Mouse (Mus musculus): ENCODE measurements around the gene Snrpd3.
"Not testable (repeated sequence)": the region's sequence is repeated elsewhere in the genome, so short reads cannot be mapped to it uniquely, and the experiment has no call there.

Snrpd3 gene

GRCm38 (mm10) chr10:75560549-75560899 lies 43.2 kb downstream of the Snrpd3 start:
- H3K9me3 ChIP-seq (ENCODE audit: low read length): no peaks in the 10 kb centered on the region
- TF ChIP-seq POU5F1 (IDR thresholded peaks at IDR 0.05; ENCODE audit: borderline replicate concordance, low read length): no peak
- TF ChIP-seq NANOG (IDR thresholded peaks at IDR 0.05; ENCODE audit: borderline replicate concordance, low read length): no peak
- H3K27me3 ChIP-seq (ENCODE audit: insufficient read depth, low read length): peaks cover 88% of the 10 kb centered on the region
- no peaks in the 10 kb centered on the region for H3K36me3 ChIP-seq (ENCODE audit: insufficient read depth, low read length)
- peak overlapping the region; percentile 78 for H3K4me3 ChIP-seq (replicated peaks; ENCODE audit: low read length)
- H3K4me1 ChIP-seq (replicated peaks; ENCODE audit: low read depth, low read length): peaks cover 64% of the 10 kb centered on the region

GRCm38 (mm10) chr10:75561071-75561654 lies 43.8 kb downstream of the Snrpd3 start, which contains the start of gene Ggt1:
Ggt1 (plus strand) TSS chr10:75561604.
- no peaks in the 10 kb centered on the region for H3K9me3 ChIP-seq (ENCODE audit: low read length)
- peaks cover 70% of the 10 kb centered on the region for H3K4me1 ChIP-seq (replicated peaks; ENCODE audit: low read depth, low read length)
- no peaks in the 10 kb centered on the region for H3K36me3 ChIP-seq (ENCODE audit: insufficient read depth, low read length)
- H3K27me3 ChIP-seq (ENCODE audit: insufficient read depth, low read length): peaks cover 82% of the 10 kb centered on the region
- no peak for TF ChIP-seq NANOG (IDR thresholded peaks at IDR 0.05; ENCODE audit: borderline replicate concordance, low read length)
- no peak for TF ChIP-seq POU5F1 (IDR thresholded peaks at IDR 0.05; ENCODE audit: borderline replicate concordance, low read length)
- no peak for TF ChIP-seq CTCF (conservative IDR thresholded peaks at IDR 0.05; ENCODE audit: low read length)
- peak within 1 kb of the TSS; percentile 78 for H3K4me3 ChIP-seq (replicated peaks; ENCODE audit: low read length)

GRCm38 (mm10) chr10:75562596-75562995 lies 45.2 kb downstream of the Snrpd3 start:
- peak overlapping the region; percentile 29; the same call in 1 of the 2 replicates for H3K4me3 ChIP-seq (replicated peaks; ENCODE audit: low read length)
- no peak for TF ChIP-seq POU5F1 (IDR thresholded peaks at IDR 0.05; ENCODE audit: borderline replicate concordance, low read length)
- peaks cover 72% of the 10 kb centered on the region for H3K4me1 ChIP-seq (replicated peaks; ENCODE audit: low read depth, low read length)

GRCm38 (mm10) chr10:75564687-75565265 lies 47.4 kb downstream of the Snrpd3 start:
- no peak for TF ChIP-seq NANOG (IDR thresholded peaks at IDR 0.05; ENCODE audit: borderline replicate concordance, low read length)
- TF ChIP-seq CTCF (conservative IDR thresholded peaks at IDR 0.05; ENCODE audit: low read length): no peak
- TF ChIP-seq POU5F1 (IDR thresholded peaks at IDR 0.05; ENCODE audit: borderline replicate concordance, low read length): no peak
- Histone ChIP-seq H3K36me3 (ENCODE audit: insufficient read depth, low read length) (no peaks in the 10 kb centered on the region), H3K27me3 (ENCODE audit: insufficient read depth, low read length) (peaks cover 59% of the 10 kb centered on the region), H3K4me3 (replicated peaks; ENCODE audit: low read length) (peak overlapping the region; percentile 54; the same call in 1 of the 2 replicates), H3K4me1 (replicated peaks; ENCODE audit: low read depth, low read length) (peaks cover 76% of the 10 kb centered on the region), H3K9me3 (ENCODE audit: low read length) (no peaks in the 10 kb centered on the region)

More at GRCm38 (mm10) chr10:75562596-75562995, 45.2 kb downstream of the Snrpd3 start:
- no peaks in the 10 kb centered on the region for H3K36me3 ChIP-seq (ENCODE audit: insufficient read depth, low read length)
- H3K27me3 ChIP-seq (ENCODE audit: insufficient read depth, low read length): peaks cover 68% of the 10 kb centered on the region
- no peaks in the 10 kb centered on the region for H3K9me3 ChIP-seq (ENCODE audit: low read length)

- TF ChIP-seq POU5F1 (IDR thresholded peaks at IDR 0.05; ENCODE audit: borderline replicate concordance, low read length) (no peak), NANOG (IDR thresholded peaks at IDR 0.05; ENCODE audit: borderline replicate concordance, low read length) (no peak), CTCF (conservative IDR thresholded peaks at IDR 0.05; ENCODE audit: low read length) (no peak)
These were observed 48.1 kb downstream of the Snrpd3 start for GRCm38 (mm10) chr10:75565436-75565835.

GRCm38 (mm10) chr10:75565906-75566305 lies 48.6 kb downstream of the Snrpd3 start:
- H3K4me3 ChIP-seq (replicated peaks; ENCODE audit: low read length): peak overlapping the region; percentile 54
- peaks cover 73% of the 10 kb centered on the region for H3K4me1 ChIP-seq (replicated peaks; ENCODE audit: low read depth, low read length)
- peaks cover 49% of the 10 kb centered on the region for H3K27me3 ChIP-seq (ENCODE audit: insufficient read depth, low read length)
- H3K9me3 ChIP-seq (ENCODE audit: low read length): no peaks in the 10 kb centered on the region
- TF ChIP-seq NANOG (IDR thresholded peaks at IDR 0.05; ENCODE audit: borderline replicate concordance, low read length): no peak
- TF ChIP-seq CTCF (conservative IDR thresholded peaks at IDR 0.05; ENCODE audit: low read length): no peak
- no peak for TF ChIP-seq POU5F1 (IDR thresholded peaks at IDR 0.05; ENCODE audit: borderline replicate concordance, low read length)
- H3K36me3 ChIP-seq (ENCODE audit: insufficient read depth, low read length): no peaks in the 10 kb centered on the region

More at GRCm38 (mm10) chr10:75565436-75565835, 48.1 kb downstream of the Snrpd3 start:
- peaks cover 54% of the 10 kb centered on the region for H3K27me3 ChIP-seq (ENCODE audit: insufficient read depth, low read length)
- H3K9me3 ChIP-seq (ENCODE audit: low read length): no peaks in the 10 kb centered on the region
- peaks cover 75% of the 10 kb centered on the region for H3K4me1 ChIP-seq (replicated peaks; ENCODE audit: low read depth, low read length)
- peak overlapping the region; percentile 54 for H3K4me3 ChIP-seq (replicated peaks; ENCODE audit: low read length)
- H3K36me3 ChIP-seq (ENCODE audit: insufficient read depth, low read length): no peaks in the 10 kb centered on the region

- peaks cover 73% of the 10 kb centered on the region for H3K4me1 ChIP-seq (replicated peaks; ENCODE audit: low read depth, low read length)
- peaks cover 45% of the 10 kb centered on the region for H3K27me3 ChIP-seq (ENCODE audit: insufficient read depth, low read length)
- no peak overlapping the region for H3K4me3 ChIP-seq (replicated peaks; ENCODE audit: low read length)
- TF ChIP-seq POU5F1 (IDR thresholded peaks at IDR 0.05; ENCODE audit: borderline replicate concordance, low read length) (no peak), NANOG (IDR thresholded peaks at IDR 0.05; ENCODE audit: borderline replicate concordance, low read length) (no peak), CTCF (conservative IDR thresholded peaks at IDR 0.05; ENCODE audit: low read length) (peak; percentile 4; the same call in 1 of the 2 replicates)
- H3K36me3 ChIP-seq (ENCODE audit: insufficient read depth, low read length): no peaks in the 10 kb centered on the region
- no peaks in the 10 kb centered on the region for H3K9me3 ChIP-seq (ENCODE audit: low read length)
These were observed 49.0 kb downstream of the Snrpd3 start for GRCm38 (mm10) chr10:75566321-75566720.

- H3K9me3 ChIP-seq (ENCODE audit: low read length); H3K4me3 ChIP-seq (replicated peaks; ENCODE audit: low read length); H3K36me3 ChIP-seq (ENCODE audit: insufficient read depth, low read length): not testable (repeated sequence)
- Histone ChIP-seq H3K27me3 (ENCODE audit: insufficient read depth, low read length) (peaks cover 40% of the 10 kb centered on the region), H3K4me1 (replicated peaks; ENCODE audit: low read depth, low read length) (peaks cover 75% of the 10 kb centered on the region)
These were observed 49.4 kb downstream of the Snrpd3 start for GRCm38 (mm10) chr10:75566765-75567164.

- H3K9me3 ChIP-seq (ENCODE audit: low read length): no peaks in the 10 kb centered on the region
- H3K36me3 ChIP-seq (ENCODE audit: insufficient read depth, low read length): no peaks in the 10 kb centered on the region
- H3K4me1 ChIP-seq (replicated peaks; ENCODE audit: low read depth, low read length): peaks cover 80% of the 10 kb centered on the region
- peaks cover 31% of the 10 kb centered on the region for H3K27me3 ChIP-seq (ENCODE audit: insufficient read depth, low read length)
- TF ChIP-seq NANOG (IDR thresholded peaks at IDR 0.05; ENCODE audit: borderline replicate concordance, low read length): no peak
- no peak for TF ChIP-seq POU5F1 (IDR thresholded peaks at IDR 0.05; ENCODE audit: borderline replicate concordance, low read length)
- TF ChIP-seq CTCF (conservative IDR thresholded peaks at IDR 0.05; ENCODE audit: low read length): no peak
- peak overlapping the region; percentile 63 for H3K4me3 ChIP-seq (replicated peaks; ENCODE audit: low read length)
These were observed 50.7 kb downstream of the Snrpd3 start for GRCm38 (mm10) chr10:75568029-75568428.
